Comparison of ENCODE assay signal across 7 mouse cellular contexts in genomic region chr19:31342150-31342549, GRCm38 (mm10).
DNase-seq lines count a peak whose midpoint lies in the region; ATAC-seq and TF ChIP-seq lines count a peak whose summit lies in the region.

No protein-coding gene starts in this region.

- no peak for TF ChIP-seq POLR2A in brain, embryonic 14.5 days (IDR thresholded peaks at IDR 0.05; ENCODE audit: borderline replicate concordance, extremely low read depth, insufficient read depth, insufficient read length, poor library complexity, severe bottlenecking)

- no peak overlapping the region for H3K9ac ChIP-seq in liver, embryonic 12.5 days
- H3K9ac ChIP-seq in limb, embryonic 11.5 days (ENCODE audit: low read length), result no peak overlapping the region

- H3K27ac ChIP-seq in liver, embryonic 12.5 days, result no peak overlapping the region
- no peak overlapping the region for H3K27ac ChIP-seq in limb, embryonic 11.5 days (replicated peaks; ENCODE audit: low read depth, low read length)

- H3K4me2 ChIP-seq in liver, embryonic 12.5 days, result no peak overlapping the region
- no peak overlapping the region for H3K4me2 ChIP-seq in limb, embryonic 11.5 days (ENCODE audit: low read depth, severe bottlenecking)

- ATAC-seq in liver, embryonic 12.5 days, result no peak
- no peak for ATAC-seq in limb, embryonic 11.5 days (ENCODE audit: insufficient number of reproducible peaks, low FRiP score, low TSS enrichment, low read depth)

- H3K4me1 ChIP-seq in liver, embryonic 12.5 days, result peaks cover 14% of the 10 kb centered on the region
- no peaks in the 10 kb centered on the region; the same call in 1 of the 2 replicates for H3K4me1 ChIP-seq in limb, embryonic 11.5 days (ENCODE audit: control insufficient read depth, insufficient read depth, low read length)

- no peaks in the 10 kb centered on the region for H3K36me3 ChIP-seq in liver, embryonic 12.5 days
- H3K36me3 ChIP-seq in limb, embryonic 11.5 days (ENCODE audit: control insufficient read depth, insufficient read depth, low read length), result no peaks in the 10 kb centered on the region

- DNase-seq in liver, result peak; percentile 50
- peak; percentile 6 for DNase-seq in MEL-GATA-1-ER (ENCODE audit: extremely low read depth, low read depth)
- peak; percentile 65 for DNase-seq in brain, embryonic 14.5 days (ENCODE audit: low read depth)
- DNase-seq in forelimb bud, embryonic 11.5 days (ENCODE audit: low read depth, low spot score), result peak; percentile 64
- peak; percentile 67 for DNase-seq in limb, embryonic 11.5 days (ENCODE audit: low spot score)
- peak; percentile 82 for DNase-seq in retina, embryonic 14.5 days (ENCODE audit: low spot score)

- H3K4me3 ChIP-seq in liver, embryonic 12.5 days, result no peak overlapping the region
- H3K4me3 ChIP-seq in limb, embryonic 11.5 days (ENCODE audit: low read depth, low read length), result no peak overlapping the region

- 20% methylated on average over 4 of the region's 4 CpGs for WGBS in liver, embryonic 12.5 days (ENCODE audit: insufficient replicate concordance)
- 26% methylated on average over 4 of the region's 4 CpGs for WGBS in limb, embryonic 11.5 days

- no peaks in the 10 kb centered on the region for H3K27me3 ChIP-seq in liver, embryonic 12.5 days (replicated peaks)
- no peaks in the 10 kb centered on the region for H3K27me3 ChIP-seq in limb, embryonic 11.5 days (ENCODE audit: control insufficient read depth, insufficient read depth, low read length)

- H3K9me3 ChIP-seq in liver, embryonic 12.5 days (replicated peaks), result no peaks in the 10 kb centered on the region
- H3K9me3 ChIP-seq in limb, embryonic 11.5 days (ENCODE audit: control insufficient read depth, low read length), result no peaks in the 10 kb centered on the region

- peak; percentile 72; the same call in 1 of the 2 replicates for TF ChIP-seq CTCF in brain, embryonic 14.5 days (IDR thresholded peaks at IDR 0.05; ENCODE audit: borderline replicate concordance, extremely low read depth, insufficient read depth, insufficient read length)

Comparison
In these comparisons a context has a peak if more than half of its experiments do, and no peak if none do; other contexts are left out.
1. DNase-seq: peak in every context shown above with its lines; median percentile 82 in retina, embryonic 14.5 days; 67 in limb, embryonic 11.5 days; 65 in brain, embryonic 14.5 days; 64 in forelimb bud, embryonic 11.5 days; 50 in liver; 6 in MEL-GATA-1-ER.